Mouse (Mus musculus): Measurements from ENCODE around the gene Spin1.

DNA sequence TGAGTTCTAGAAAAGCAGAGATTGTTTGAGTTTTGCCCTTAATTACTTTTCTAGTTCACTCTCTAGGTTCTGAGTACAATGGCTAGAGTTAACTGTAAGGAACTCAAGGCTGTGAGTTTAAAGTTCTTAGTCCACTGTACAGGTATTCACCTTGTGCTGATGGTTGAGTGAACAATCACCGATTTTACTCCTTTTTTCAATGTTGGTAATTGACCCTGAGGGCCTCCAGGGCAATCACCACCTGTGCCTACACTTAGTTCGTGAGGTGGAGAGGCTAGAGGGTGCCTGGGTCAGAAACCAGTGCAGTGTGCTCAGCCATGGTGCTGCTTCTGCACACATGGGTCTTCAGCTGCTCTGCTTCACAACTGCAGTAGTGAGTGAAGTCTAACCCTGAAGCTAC is 8.8 kb downstream of the Spin1 start:
- TF ChIP-seq CTCF (IDR thresholded peaks at IDR 0.05 in 2 of 3, conservative IDR thresholded peaks at IDR 0.05 in 1 of 3; ENCODE audit: control insufficient read depth in 1 of 3, insufficient read depth in 1 of 3, low read depth in 2 of 3, low read length in 3 of 3, poor library complexity in 1 of 3, severe bottlenecking in 1 of 3) (no peak), RAD21 (IDR thresholded peaks at IDR 0.05; ENCODE audit: low read depth, low read length) (no peak), CHD2 (IDR thresholded peaks at IDR 0.05; ENCODE audit: low read length) (no peak), POLR2A (IDR thresholded peaks at IDR 0.05; ENCODE audit: control insufficient read depth in 1 of 2, insufficient read depth in 1 of 2, low read depth in 1 of 2, low read length in 2 of 2, poor library complexity in 1 of 2) (no peak), GATA1 (IDR thresholded peaks at IDR 0.05; ENCODE audit: low read depth, low read length) (no peak), USF1 (IDR thresholded peaks at IDR 0.05; ENCODE audit: low read depth, low read length) (no peak), MAX (IDR thresholded peaks at IDR 0.05; ENCODE audit: low read length) (no peak), TBP (IDR thresholded peaks at IDR 0.05; ENCODE audit: low read depth, low read length) (no peak), ZNF384 (IDR thresholded peaks at IDR 0.05; ENCODE audit: low read depth, low read length) (no peak), ETS1 (IDR thresholded peaks at IDR 0.05; ENCODE audit: low read depth, low read length) (no peak), MAFK (IDR thresholded peaks at IDR 0.05; ENCODE audit: borderline replicate concordance, low read depth, low read length) (no peak), EP300 (IDR thresholded peaks at IDR 0.05; ENCODE audit: low read depth in 1 of 2, low read length in 2 of 2) (no peak)

Data from MEL (cell line).